Mouse (Mus musculus) neural tube, embryonic 15.5 days (tissue): Measurements from ENCODE around the gene Serhl. TPM values are rescaled to one million over a fixed set of nuclear protein-coding genes. Genes with fewer than 3 reads are reported as not detected.
A peak's percentile ranks its signal among the peaks of the same experiment; 100 is the strongest.
"Not testable (repeated sequence)": the region's sequence is repeated elsewhere in the genome, so short reads cannot be mapped to it uniquely, and the experiment has no call there.

Experiments used
- ATAC-seq: fragments of 200-750 bp; cut with Nextera tagmentation; 2 replicates; pipeline ENCODE4 v1.8.0; 2017; ENCODE audit warnings: mild to moderate bottlenecking, moderate TSS enrichment, moderate library complexity; ENCODE audit not compliant: low FRiP score
- H3K27ac ChIP-seq: fragments of 300-500 bp; sonication (generic); replicated peaks from 2 replicates; pipeline ENCODE4 v1.5.1; 2015; ENCODE audit warnings: mild to moderate bottlenecking, inconsistent platforms
- H3K27me3 ChIP-seq: fragments of 300-500 bp; sonication (generic); replicated peaks from 2 replicates; pipeline ENCODE4 v1.6.1; 2015; ENCODE audit warnings: inconsistent platforms
- H3K36me3 ChIP-seq: fragments of 300-500 bp; sonication (generic); 2 replicates; pipeline ENCODE4 v1.6.1; 2015; ENCODE audit warnings: inconsistent platforms
- H3K4me1 ChIP-seq: fragments of 300-500 bp; sonication (generic); 2 replicates; pipeline ENCODE4 v1.6.1; 2015; ENCODE audit warnings: inconsistent platforms
- H3K4me2 ChIP-seq: fragments of 300-500 bp; sonication (generic); 2 replicates; pipeline ENCODE4 v1.6.1; 2015; ENCODE audit warnings: inconsistent platforms, mild to moderate bottlenecking, moderate library complexity
- H3K4me3 ChIP-seq: fragments of 300-500 bp; sonication (generic); replicated peaks from 2 replicates; pipeline ENCODE4 v1.5.1; 2015; ENCODE audit warnings: mild to moderate bottlenecking, inconsistent platforms
- H3K9ac ChIP-seq: fragments of 300-500 bp; sonication (generic); replicated peaks from 2 replicates; pipeline ENCODE4 v1.6.1; 2015; ENCODE audit warnings: mild to moderate bottlenecking, inconsistent platforms
- H3K9me3 ChIP-seq: fragments of 300-500 bp; sonication (generic); replicated peaks from 2 replicates; pipeline ENCODE4 v1.6.1; 2016; ENCODE audit warnings: inconsistent platforms
- WGBS: fragments of 180-500 bp; shearing (Covaris S2); methylation state at CpG from one replicate; pipeline ENCODE4 v1.1.7; 2015; ENCODE audit warnings: mixed read lengths; 5-methylcytosine and 5-hydroxymethylcytosine counted together
- polyA plus RNA-seq: library from polyadenylated mRNA; unstranded; fragments of >200 nt; fragmentation: Nextera tagmentation; extraction: Ambion mirVana; gene quantifications from 2 replicates; pipeline ENCODE4 v1.2.1, GENCODE M21; 2015

Gene Serhl
- polyA plus RNA-seq, 1 experiment from 2014 or later = 30.9 TPM

GRCm38 (mm10) chr15:83057533-83057932 lies 31.8 kb upstream of the Serhl start:
- H3K4me1 ChIP-seq = peaks cover 57% of the 10 kb centered on the region
- H3K36me3 ChIP-seq = no peaks in the 10 kb centered on the region
- no peaks in the 10 kb centered on the region for H3K27me3 ChIP-seq
- no peak for ATAC-seq
- no peak overlapping the region for H3K9ac ChIP-seq
- H3K27ac ChIP-seq = peak overlapping the region; percentile 96
- 67% methylated on average over 8 of the region's 8 CpGs for WGBS
- H3K4me3 ChIP-seq = no peak overlapping the region
- H3K9me3 ChIP-seq = no peaks in the 10 kb centered on the region
- H3K4me2 ChIP-seq = peak overlapping the region; percentile 68

- Histone ChIP-seq H3K36me3 (no peaks in the 10 kb centered on the region), H3K9me3 (no peaks in the 10 kb centered on the region), H3K27me3 (no peaks in the 10 kb centered on the region), H3K4me1 (peaks cover 45% of the 10 kb centered on the region), H3K4me2 (no peak overlapping the region), H3K4me3 (no peak overlapping the region), H3K27ac (peak overlapping the region; percentile 56), H3K9ac (no peak overlapping the region)
- no peak for ATAC-seq
- 39% methylated on average over 5 of the region's 5 CpGs for WGBS
Measured at GRCm38 (mm10) chr15:83059233-83059660, 30.1 kb upstream of the Serhl start.

GRCm38 (mm10) chr15:83061689-83062088 lies 27.6 kb upstream of the Serhl start:
- no peak overlapping the region for H3K9ac ChIP-seq
- H3K4me3 ChIP-seq = no peak overlapping the region
- H3K4me1 ChIP-seq = peaks cover 29% of the 10 kb centered on the region
- no peaks in the 10 kb centered on the region for H3K27me3 ChIP-seq
- 0 out of 2 replicates have a peak, but pooled peaks have one; percentile 22 for ATAC-seq
- H3K4me2 ChIP-seq = no peak overlapping the region
- 15% methylated on average over 5 of the region's 5 CpGs for WGBS
- no peak overlapping the region for H3K27ac ChIP-seq
- H3K36me3 ChIP-seq = no peaks in the 10 kb centered on the region
- no peaks in the 10 kb centered on the region for H3K9me3 ChIP-seq

GRCm38 (mm10) chr15:83062582-83062981 lies 26.7 kb upstream of the Serhl start:
- peaks cover 21% of the 10 kb centered on the region for H3K4me1 ChIP-seq
- not testable (repeated sequence) for ATAC-seq, H3K9me3 ChIP-seq, H3K27ac ChIP-seq, H3K4me3 ChIP-seq, H3K27me3 ChIP-seq, H3K36me3 ChIP-seq, H3K9ac ChIP-seq, H3K4me2 ChIP-seq
- 94% methylated on average over 2 of the region's 2 CpGs for WGBS

- whole genome bisulfite sequencing = 47% methylated on average over 4 of the region's 4 CpGs
- H3K36me3 ChIP-seq = no peaks in the 10 kb centered on the region
Measured at GRCm38 (mm10) chr15:83065543-83065942, 23.8 kb upstream of the Serhl start.

GRCm38 (mm10) chr15:83068270-83068669 lies 21.0 kb upstream of the Serhl start:
- no peaks in the 10 kb centered on the region for H3K9me3 ChIP-seq
- no peak overlapping the region for H3K27ac ChIP-seq
- no peak for ATAC-seq
- H3K9ac ChIP-seq = no peak overlapping the region
- no peak overlapping the region for H3K4me2 ChIP-seq
- no peaks in the 10 kb centered on the region for H3K27me3 ChIP-seq
- no peaks in the 10 kb centered on the region for H3K4me1 ChIP-seq
- WGBS = 93% methylated on average over 5 of the region's 5 CpGs
- no peaks in the 10 kb centered on the region for H3K36me3 ChIP-seq
- H3K4me3 ChIP-seq = no peak overlapping the region

More at GRCm38 (mm10) chr15:83065543-83065942, 23.8 kb upstream of the Serhl start:
- Histone ChIP-seq H3K4me2 (no peak overlapping the region), H3K4me3 (no peak overlapping the region), H3K27ac (no peak overlapping the region), H3K27me3 (no peaks in the 10 kb centered on the region), H3K4me1 (no peaks in the 10 kb centered on the region), H3K9ac (no peak overlapping the region), H3K9me3 (no peaks in the 10 kb centered on the region)
- no peak for ATAC-seq

GRCm38 (mm10) chr15:83070942-83071341 lies 18.4 kb upstream of the Serhl start:
- H3K4me3 ChIP-seq = no peak overlapping the region

GRCm38 (mm10) chr15:83071752-83072151 lies 17.6 kb upstream of the Serhl start:
- no peak for ATAC-seq
- Histone ChIP-seq H3K9me3 (no peaks in the 10 kb centered on the region), H3K4me1 (no peaks in the 10 kb centered on the region), H3K9ac (no peak overlapping the region), H3K4me3 (no peak overlapping the region), H3K27me3 (no peaks in the 10 kb centered on the region), H3K36me3 (no peaks in the 10 kb centered on the region), H3K27ac (no peak overlapping the region), H3K4me2 (no peak overlapping the region)
- WGBS = 84% methylated on average over 5 of the region's 5 CpGs

More at GRCm38 (mm10) chr15:83070942-83071341, 18.4 kb upstream of the Serhl start:
- no peak overlapping the region for H3K4me2 ChIP-seq
- H3K36me3 ChIP-seq = no peaks in the 10 kb centered on the region
- ATAC-seq = no peak
- H3K9ac ChIP-seq = no peak overlapping the region
- H3K9me3 ChIP-seq = no peaks in the 10 kb centered on the region
- H3K27me3 ChIP-seq = no peaks in the 10 kb centered on the region
- no peaks in the 10 kb centered on the region for H3K4me1 ChIP-seq
- no peak overlapping the region for H3K27ac ChIP-seq
- WGBS = 45% methylated on average over 3 of the region's 3 CpGs

GRCm38 (mm10) chr15:83074179-83074578 lies 15.1 kb upstream of the Serhl start:
- WGBS = 76% methylated on average over 4 of the region's 4 CpGs
- Histone ChIP-seq H3K4me1 (no peaks in the 10 kb centered on the region), H3K27me3 (no peaks in the 10 kb centered on the region), H3K27ac (no peak overlapping the region), H3K36me3 (no peaks in the 10 kb centered on the region), H3K9me3 (no peaks in the 10 kb centered on the region), H3K4me3 (no peak overlapping the region), H3K4me2 (no peak overlapping the region), H3K9ac (no peak overlapping the region)
- no peak for ATAC-seq

- no peaks in the 10 kb centered on the region for H3K9me3 ChIP-seq
- H3K27me3 ChIP-seq = no peaks in the 10 kb centered on the region
- H3K4me2 ChIP-seq = no peak overlapping the region
- H3K9ac ChIP-seq = no peak overlapping the region
- ATAC-seq = no peak
- no peaks in the 10 kb centered on the region for H3K36me3 ChIP-seq
- H3K4me3 ChIP-seq = no peak overlapping the region
- no peaks in the 10 kb centered on the region for H3K4me1 ChIP-seq
- WGBS = 68% methylated on average over 27 of the region's 27 CpGs
- H3K27ac ChIP-seq = no peak overlapping the region
Measured at GRCm38 (mm10) chr15:83075607-83076525, 13.4 kb upstream of the Serhl start.

GRCm38 (mm10) chr15:83083530-83083929 lies 5.8 kb upstream of the Serhl start:
- H3K36me3 ChIP-seq = no peaks in the 10 kb centered on the region
- 0 out of 2 replicates have a peak overlapping the region, but pooled peaks have one; percentile 6 for H3K4me3 ChIP-seq
- peak overlapping the region; percentile 66 for H3K27ac ChIP-seq
- H3K27me3 ChIP-seq = 0 out of 2 replicates have a peak, but pooled peaks cover 6% of the 10 kb centered on the region
- peak; percentile 32; the same call in 1 of the 2 replicates for ATAC-seq
- H3K4me2 ChIP-seq = peak overlapping the region; percentile 40
- peaks cover 13% of the 10 kb centered on the region for H3K4me1 ChIP-seq
- WGBS = 43% methylated on average over 5 of the region's 5 CpGs
- H3K9me3 ChIP-seq = no peaks in the 10 kb centered on the region
- H3K9ac ChIP-seq = no peak overlapping the region
